ENCODE assay signal across 22 mouse cellular contexts in genomic region chr17:5598999-5599398, GRCm38 (mm10).
A peak's percentile ranks its signal among the peaks of the same experiment; 100 is the strongest.
DNase-seq lines count a peak whose midpoint lies in the region; ATAC-seq and TF ChIP-seq lines count a peak whose summit lies in the region.
"Had no signal": no experiment of that assay in that cellular context is flagged by ENCODE, and none has a peak within 500 bp of the region (broad histone marks: within the 10 kb centered on the region; RNA-seq: fewer than 3 reads in every experiment).

No protein-coding gene starts in this region.

- no peak overlapping the region for H3K4me3 ChIP-seq in heart, postnatal 0 days (ENCODE audit: low read depth, low read length)
- no peak overlapping the region for H3K4me3 ChIP-seq in kidney, postnatal 0 days (replicated peaks; ENCODE audit: low read depth, low read length)
- no peak overlapping the region for H3K4me3 ChIP-seq in kidney, embryonic 15.5 days (replicated peaks)
- H3K4me3 ChIP-seq in stomach, postnatal 0 days (ENCODE audit: low read depth, low read length): no peak overlapping the region
- H3K4me3 ChIP-seq: embryonic facial prominence, embryonic 12.5 days; embryonic facial prominence, embryonic 15.5 days; heart, embryonic 12.5 days; heart, embryonic 15.5 days; hindbrain, embryonic 12.5 days; hindbrain, embryonic 15.5 days had no signal

- H3K9ac ChIP-seq in heart, postnatal 0 days (replicated peaks; ENCODE audit: low read depth, low read length): no peak overlapping the region
- no peak overlapping the region for H3K9ac ChIP-seq in kidney, postnatal 0 days (ENCODE audit: low read depth, low read length)
- H3K9ac ChIP-seq in kidney, embryonic 15.5 days: no peak overlapping the region
- no peak overlapping the region for H3K9ac ChIP-seq in stomach, postnatal 0 days (ENCODE audit: low read length)
- H3K9ac ChIP-seq: embryonic facial prominence, embryonic 12.5 days; embryonic facial prominence, embryonic 15.5 days; forebrain, postnatal 0 days; heart, embryonic 12.5 days; heart, embryonic 15.5 days; hindbrain, embryonic 12.5 days; hindbrain, embryonic 15.5 days had no signal

- no peaks in the 10 kb centered on the region for H3K27me3 ChIP-seq in heart, postnatal 0 days (ENCODE audit: control insufficient read depth, insufficient read depth, low read length)
- H3K27me3 ChIP-seq in kidney, postnatal 0 days (ENCODE audit: insufficient read depth, low read length): no peaks in the 10 kb centered on the region
- H3K27me3 ChIP-seq in kidney, embryonic 15.5 days: no peaks in the 10 kb centered on the region
- no peaks in the 10 kb centered on the region for H3K27me3 ChIP-seq in stomach, postnatal 0 days (ENCODE audit: control insufficient read depth, insufficient read depth, low read length)
- H3K27me3 ChIP-seq: embryonic facial prominence, embryonic 12.5 days; embryonic facial prominence, embryonic 15.5 days; heart, embryonic 12.5 days; heart, embryonic 15.5 days; hindbrain, embryonic 12.5 days; hindbrain, embryonic 15.5 days had no signal

- WGBS in heart, postnatal 0 days: 46% methylated on average over 4 of the region's 4 CpGs
- 51% methylated on average over 4 of the region's 4 CpGs for WGBS in kidney, postnatal 0 days
- WGBS in kidney, embryonic 15.5 days: 59% methylated on average over 4 of the region's 4 CpGs
- WGBS in stomach, postnatal 0 days: 51% methylated on average over 4 of the region's 4 CpGs

- ATAC-seq in heart, postnatal 0 days (ENCODE audit: insufficient read depth, low read depth): peak; percentile 47; the same call in 1 of the 2 replicates
- ATAC-seq in kidney, postnatal 0 days (replicated peaks; ENCODE audit: low FRiP score, low read depth): no peak
- no peak for ATAC-seq in kidney, embryonic 15.5 days (replicated peaks; ENCODE audit: low FRiP score)
- ATAC-seq in stomach, postnatal 0 days (ENCODE audit: low FRiP score, low TSS enrichment): no peak; the same call in 1 of the 2 replicates
- ATAC-seq: CD4-positive, CD25-positive, alpha-beta regulatory T cell, adult 4 months; forebrain, embryonic 14.5 days; forebrain, postnatal 0 days had no signal

- intact Hi-C loops in heart, postnatal 14 days (cut with DNase I): no loop called here

- no peaks in the 10 kb centered on the region for H3K9me3 ChIP-seq in heart, postnatal 0 days (replicated peaks; ENCODE audit: control insufficient read depth, low read length)
- no peaks in the 10 kb centered on the region for H3K9me3 ChIP-seq in kidney, postnatal 0 days (replicated peaks; ENCODE audit: low read length)
- no peaks in the 10 kb centered on the region for H3K9me3 ChIP-seq in kidney, embryonic 15.5 days (replicated peaks)
- no peaks in the 10 kb centered on the region for H3K9me3 ChIP-seq in stomach, postnatal 0 days (ENCODE audit: control insufficient read depth, low read length)
- H3K9me3 ChIP-seq: embryonic facial prominence, embryonic 12.5 days; embryonic facial prominence, embryonic 15.5 days; heart, embryonic 12.5 days; heart, embryonic 15.5 days; hindbrain, embryonic 12.5 days; hindbrain, embryonic 15.5 days had no signal

- DNase-seq in heart, postnatal 0 days (ENCODE audit: low spot score): peak; percentile 43
- DNase-seq in heart, postnatal 14 days: no peak
- DNase-seq in kidney, postnatal 0 days (ENCODE audit: low spot score): peak; percentile 80
- no peak for DNase-seq in stomach, postnatal 0 days (ENCODE audit: low spot score)
- no peak for DNase-seq in layer of hippocampus, postnatal 25 days (ENCODE audit: extremely low spot score in 1 of 2, low spot score in 1 of 2)
- DNase-seq: adrenal gland, adult 2 months; adrenal gland, postnatal 14 days; cerebellum, adult 11 months; cerebellum, adult 2 months; cerebellum, adult 9-11 months; cerebellum, postnatal 25 days; forebrain, postnatal 0 days; gastrocnemius, postnatal 36 days had no signal

- H3K4me1 ChIP-seq in heart, postnatal 0 days (ENCODE audit: control insufficient read depth, insufficient read depth): no peaks in the 10 kb centered on the region
- peaks cover 16% of the 10 kb centered on the region for H3K4me1 ChIP-seq in kidney, postnatal 0 days (replicated peaks; ENCODE audit: insufficient read depth, low read length)
- H3K4me1 ChIP-seq in kidney, embryonic 15.5 days: peaks cover 36% of the 10 kb centered on the region
- H3K4me1 ChIP-seq in stomach, postnatal 0 days (replicated peaks; ENCODE audit: control insufficient read depth, insufficient read depth): no peaks in the 10 kb centered on the region
- H3K4me1 ChIP-seq: heart, embryonic 15.5 days; hindbrain, embryonic 12.5 days had no signal

- H3K4me2 ChIP-seq in heart, postnatal 0 days (ENCODE audit: low read depth, low read length): no peak overlapping the region
- no peak overlapping the region for H3K4me2 ChIP-seq in kidney, postnatal 0 days (ENCODE audit: low read length)
- no peak overlapping the region for H3K4me2 ChIP-seq in kidney, embryonic 15.5 days
- no peak overlapping the region for H3K4me2 ChIP-seq in stomach, postnatal 0 days (replicated peaks; ENCODE audit: low read depth)
- H3K4me2 ChIP-seq: embryonic facial prominence, embryonic 12.5 days; embryonic facial prominence, embryonic 15.5 days; heart, embryonic 12.5 days; heart, embryonic 15.5 days; hindbrain, embryonic 12.5 days; hindbrain, embryonic 15.5 days had no signal

- H3K36me3 ChIP-seq in heart, postnatal 0 days (replicated peaks; ENCODE audit: control insufficient read depth, insufficient read depth, low read length): no peaks in the 10 kb centered on the region
- no peaks in the 10 kb centered on the region for H3K36me3 ChIP-seq in kidney, postnatal 0 days (ENCODE audit: insufficient read depth, low read length)
- H3K36me3 ChIP-seq in kidney, embryonic 15.5 days: no peaks in the 10 kb centered on the region
- no peaks in the 10 kb centered on the region for H3K36me3 ChIP-seq in stomach, postnatal 0 days (ENCODE audit: control insufficient read depth, insufficient read depth, low read length)
- H3K36me3 ChIP-seq: embryonic facial prominence, embryonic 12.5 days; embryonic facial prominence, embryonic 15.5 days; heart, embryonic 12.5 days; heart, embryonic 15.5 days; hindbrain, embryonic 12.5 days; hindbrain, embryonic 15.5 days had no signal

- peak; percentile 56; the same call in 1 of the 2 replicates for TF ChIP-seq EP300 in heart, postnatal 0 days (IDR thresholded peaks at IDR 0.05; ENCODE audit: low read depth)
- TF ChIP-seq EP300 in stomach, postnatal 0 days (optimal IDR thresholded peaks at IDR 0.05): peak; percentile 56

- TF ChIP-seq CTCF in heart, postnatal 0 days (IDR thresholded peaks at IDR 0.05; ENCODE audit: low read depth): no peak
- no peak for TF ChIP-seq CTCF in kidney, postnatal 0 days (IDR thresholded peaks at IDR 0.05; ENCODE audit: low read depth)
- TF ChIP-seq CTCF in stomach, postnatal 0 days (IDR thresholded peaks at IDR 0.05; ENCODE audit: low read depth): no peak

- H3K27ac ChIP-seq in heart, postnatal 0 days (ENCODE audit: low read depth): no peak overlapping the region
- H3K27ac ChIP-seq in kidney, postnatal 0 days: no peak overlapping the region
- no peak overlapping the region for H3K27ac ChIP-seq in kidney, embryonic 15.5 days
- H3K27ac ChIP-seq in stomach, postnatal 0 days (replicated peaks): no peak overlapping the region
- H3K27ac ChIP-seq: embryonic facial prominence, embryonic 12.5 days; embryonic facial prominence, embryonic 15.5 days; heart, embryonic 15.5 days; hindbrain, embryonic 12.5 days; hindbrain, embryonic 15.5 days had no signal

Comparison
In these comparisons a context has a peak if more than half of its experiments do, and no peak if none do; other contexts are left out.
1. DNase-seq: peak in heart, postnatal 0 days (single experiment) and kidney, postnatal 0 days (single experiment); none in heart, postnatal 14 days (0 of 2), stomach, postnatal 0 days (single experiment) and layer of hippocampus, postnatal 25 days (0 of 2).